Mouse (Mus musculus) urinary bladder, adult 2 months (tissue): ENCODE measurements around the gene Hsdl1. TPM values are rescaled to one million over a fixed set of nuclear protein-coding genes. Genes with fewer than 3 reads are reported as not detected.
A peak's percentile ranks its signal among the peaks of the same experiment; 100 is the strongest.

Experiments
- DNase-seq: peaks from one replicate; pipeline ENCODE4 v3.0.0; 2022; ENCODE audit warnings: low spot score
- polyA plus RNA-seq: library from polyadenylated mRNA; depleted of rRNA; stranded (reverse); fragments of >200 nt; gene quantifications from 2 replicates; pipeline ENCODE4 v1.2.3, GENCODE M21; 2012

The Hsdl1 gene
- polyA plus RNA-seq, 1 experiment: 16.4 TPM

GRCm38 (mm10) chr8:119580441-119581161 is 5.6 kb upstream of the Hsdl1 start:
- DNase-seq: no peak

GRCm38 (mm10) chr8:119579096-119579495 is 4.1 kb upstream of the Hsdl1 start:
- DNase-seq: no peak

DNA sequence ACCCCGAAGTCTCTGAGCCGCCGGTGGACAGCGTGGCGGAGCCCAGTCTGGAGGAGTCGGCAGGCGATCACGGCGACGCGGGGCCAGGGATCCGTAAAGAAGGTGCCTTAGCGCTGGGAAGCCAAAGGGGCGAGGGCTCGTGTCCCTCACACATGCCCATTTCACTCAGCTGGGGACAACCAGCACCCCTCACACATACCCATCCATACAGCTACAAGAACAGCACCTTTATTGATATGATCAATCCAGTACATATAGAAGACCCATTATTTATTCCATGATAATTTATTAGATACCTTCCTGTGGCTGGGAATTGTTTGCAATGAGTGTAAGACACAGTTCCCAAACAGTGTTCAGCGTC is 363 bp upstream of the Hsdl1 start:
- no peak for DNase-seq

- no peak for DNase-seq
Observed at GRCm38 (mm10) chr8:119572411-119572810, 2.6 kb downstream of the Hsdl1 start.

DNA sequence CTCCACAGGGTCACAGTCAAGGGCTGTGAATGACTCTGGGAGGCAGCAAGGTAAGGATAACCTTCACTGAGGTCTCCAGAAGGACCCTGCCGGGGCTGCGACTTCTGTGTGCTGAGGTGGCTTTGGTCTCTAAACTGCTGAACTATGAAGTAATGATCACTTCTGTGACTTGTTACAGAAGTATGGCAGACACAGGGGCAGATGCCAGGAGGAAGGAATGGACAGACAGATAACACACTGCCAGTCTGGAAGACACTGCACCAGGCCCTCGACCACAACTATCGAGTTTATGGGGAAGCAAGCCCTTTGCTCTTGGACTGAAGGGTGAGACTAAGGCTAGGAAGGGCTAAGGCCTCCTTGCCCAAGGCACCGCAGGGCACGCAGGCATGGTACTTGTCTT is 3.8 kb downstream of the Hsdl1 start:
- DNase-seq: no peak

DNA sequence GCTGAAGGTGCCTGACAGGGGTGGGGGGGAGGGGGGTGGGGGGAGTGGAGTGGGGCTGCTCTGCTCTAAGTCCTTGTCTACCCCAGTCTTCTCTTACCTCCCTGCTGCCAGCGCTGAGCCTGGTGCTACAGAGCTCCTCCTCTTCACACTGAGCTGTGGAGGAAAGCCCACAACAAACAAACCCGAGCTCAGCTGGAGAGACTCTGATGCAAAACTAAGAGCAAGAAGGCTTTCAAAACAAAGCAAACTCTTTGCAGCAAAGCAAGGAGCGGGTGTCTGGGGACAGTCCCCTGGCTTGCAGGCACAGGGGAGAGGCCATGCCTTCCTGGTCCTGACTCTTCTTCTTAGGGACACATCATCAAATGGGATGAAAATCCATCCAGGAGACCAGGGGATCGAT is 5.1 kb downstream of the Hsdl1 start:
- no peak for DNase-seq

- DNase-seq: no peak
Observed at GRCm38 (mm10) chr8:119568951-119569350, 6.0 kb downstream of the Hsdl1 start.

- no peak for DNase-seq
Observed at GRCm38 (mm10) chr8:119568251-119568650, 6.7 kb downstream of the Hsdl1 start.

DNA sequence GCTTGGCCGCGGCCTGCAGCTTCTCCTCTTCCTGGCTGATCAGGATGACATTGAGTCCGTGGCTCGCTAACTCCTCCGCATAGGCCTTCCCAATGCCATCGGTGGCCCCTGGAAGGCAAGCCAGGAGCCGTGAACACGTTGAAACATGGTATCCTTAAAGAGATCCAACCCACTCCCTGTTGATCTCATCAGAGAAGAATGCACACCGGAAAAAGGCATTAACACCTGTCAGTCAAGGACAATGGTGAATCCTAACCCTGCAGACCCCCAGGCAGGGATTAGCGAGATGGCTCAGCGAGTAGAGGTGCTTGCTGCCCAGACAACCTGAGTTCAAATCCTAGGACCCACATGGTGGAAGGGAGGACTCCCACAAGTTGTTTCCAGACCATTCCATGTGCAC is 8.6 kb downstream of the Hsdl1 start:
- DNase-seq: no peak

DNA sequence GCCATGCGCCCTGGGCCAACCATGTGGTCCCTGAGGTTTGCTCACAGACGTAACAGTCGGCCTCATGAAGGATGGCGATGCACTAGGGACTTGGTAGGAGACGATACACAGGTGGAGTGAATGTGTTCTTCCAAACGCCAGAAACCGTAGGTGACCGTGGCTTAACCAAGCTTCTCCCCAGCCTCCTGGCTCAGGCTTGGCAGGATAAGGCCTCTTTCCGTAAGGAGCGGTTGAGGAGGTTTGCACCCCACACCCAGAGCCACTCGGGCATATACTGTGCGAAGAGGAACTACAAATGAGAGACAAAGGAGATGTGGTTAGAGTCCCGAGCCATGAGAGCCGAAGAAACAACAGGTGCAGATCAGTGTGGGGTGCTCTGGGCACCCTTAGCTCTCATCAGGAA is 11.1 kb downstream of the Hsdl1 start:
- DNase-seq: no peak

DNA sequence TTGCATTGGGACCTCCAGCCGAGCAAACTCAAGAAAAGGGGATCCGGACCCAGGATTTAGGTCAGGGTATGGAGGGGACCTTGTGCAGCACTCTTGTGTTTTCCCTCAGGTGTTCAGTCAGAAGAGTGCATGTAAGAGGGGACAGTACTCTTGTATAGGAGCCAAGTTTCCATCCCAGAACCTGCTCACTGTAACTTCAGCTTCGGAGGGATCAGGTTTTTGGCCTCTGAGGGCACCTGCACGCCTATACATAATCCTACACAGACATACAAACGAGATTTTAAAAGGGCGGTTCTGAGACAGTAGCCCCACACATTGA is 15.6 kb downstream of the Hsdl1 start:
- DNase-seq: no peak

DNA sequence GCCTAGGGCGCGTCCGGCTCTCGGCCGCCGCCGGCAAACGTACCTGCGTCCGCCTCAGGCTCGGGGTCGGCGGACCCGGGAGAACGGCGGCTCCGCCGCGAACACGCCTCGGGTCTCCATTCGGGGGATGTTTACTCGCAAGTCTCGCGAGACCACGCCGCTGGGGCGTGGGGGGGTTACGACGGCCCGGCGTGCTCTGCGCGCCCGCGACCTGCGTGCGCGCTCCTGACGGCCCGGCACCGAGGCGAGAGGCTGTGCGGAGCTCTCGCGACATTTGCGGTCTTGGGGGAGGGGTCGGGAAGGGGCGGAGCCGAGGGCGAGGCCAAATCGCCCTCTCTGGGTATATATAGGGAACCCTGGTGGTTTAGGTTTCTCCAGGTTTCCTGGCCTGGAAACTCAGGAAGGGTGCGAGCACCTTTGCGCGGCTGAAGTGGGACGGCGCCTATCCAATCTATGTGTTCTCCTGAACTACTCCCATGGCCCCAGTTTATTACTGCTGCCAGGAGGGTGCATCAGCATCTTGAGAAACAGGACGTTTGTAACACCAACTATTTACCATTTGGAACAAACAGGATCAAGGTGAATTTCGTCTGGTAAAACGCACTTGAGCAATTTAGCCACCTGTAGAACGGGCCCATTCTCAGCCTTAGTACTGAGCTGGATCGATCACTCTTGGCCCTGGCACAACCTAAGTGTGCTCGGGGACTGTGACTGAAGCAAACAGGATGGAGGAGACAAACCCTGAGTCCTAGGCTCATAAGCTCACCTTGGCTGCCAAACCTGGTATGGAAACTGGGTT is 16.2 kb downstream of the Hsdl1 start, which contains the start of gene Mbtps1:
Gene Mbtps1 (minus strand): TSS at position 133 of the 799 bp plus-strand sequence.
- peak; percentile 99 for DNase-seq

GRCm38 (mm10) chr8:119557821-119558602 is 17.0 kb downstream of the Hsdl1 start:
- DNase-seq: no peak

GRCm38 (mm10) chr8:119557132-119557531 is 17.9 kb downstream of the Hsdl1 start:
- no peak for DNase-seq

GRCm38 (mm10) chr8:119555861-119556260 is 19.1 kb downstream of the Hsdl1 start:
- DNase-seq: no peak

- DNase-seq: no peak
Observed at GRCm38 (mm10) chr8:119552967-119553366, 22.0 kb downstream of the Hsdl1 start.

DNA sequence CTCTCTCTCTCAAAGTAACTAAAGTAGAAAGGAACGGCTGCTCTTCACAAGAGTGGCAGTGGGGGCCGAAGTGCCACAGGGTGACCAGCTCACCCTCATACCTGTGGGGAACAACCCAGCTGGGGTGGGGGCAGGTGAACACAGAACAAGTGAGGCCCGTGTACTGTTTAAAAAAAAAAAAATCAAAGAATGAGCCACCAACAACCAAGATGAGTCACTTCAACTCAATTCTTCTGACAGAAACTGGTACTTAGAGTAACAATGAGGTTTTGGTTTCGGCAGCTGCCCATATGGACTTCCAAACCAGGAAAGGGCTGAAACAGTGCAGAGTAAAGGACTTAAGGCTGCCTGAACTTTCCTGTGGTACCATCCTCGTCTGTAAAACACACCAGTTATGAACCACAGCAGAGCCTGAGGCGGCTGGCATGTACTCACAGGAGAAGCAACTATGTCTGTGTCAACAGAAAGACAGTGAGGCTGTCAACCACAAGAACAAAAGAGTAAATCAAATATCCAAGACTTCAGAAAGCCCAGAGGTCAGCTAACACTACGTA is 26.3 kb downstream of the Hsdl1 start:
- DNase-seq: no peak

DNA sequence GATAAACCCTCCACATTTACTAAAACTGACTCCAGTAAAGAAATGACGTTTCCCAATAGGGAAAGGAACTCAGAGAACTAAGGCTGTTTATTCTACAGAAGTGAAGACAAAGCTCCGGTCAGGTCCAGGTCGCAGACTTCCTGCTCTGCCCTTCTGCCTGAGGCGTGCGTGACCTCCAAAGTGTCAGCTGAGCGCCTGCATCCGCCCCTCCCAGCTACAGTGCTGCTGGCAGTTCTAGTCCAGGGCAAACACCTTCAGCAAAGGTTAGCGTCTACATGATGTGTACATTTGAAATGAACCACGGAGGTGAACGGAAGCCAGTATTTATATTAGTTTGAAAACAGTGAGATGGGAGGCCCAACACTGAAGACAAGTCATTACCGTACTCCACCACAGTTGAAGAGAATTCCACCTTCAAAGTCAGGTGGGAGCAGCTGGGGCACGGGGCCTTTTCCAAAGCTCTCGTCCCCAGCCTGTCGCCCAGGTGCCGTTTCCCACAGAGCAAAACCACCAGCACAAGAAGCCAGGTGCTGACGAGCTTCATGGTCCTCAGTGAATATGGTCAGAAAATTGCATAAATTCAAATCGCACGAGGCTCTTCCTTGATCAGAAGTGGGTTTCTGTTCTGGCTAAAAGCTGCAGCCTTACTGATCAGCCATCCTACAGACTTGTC is 27.8 kb downstream of the Hsdl1 start:
- DNase-seq: no peak

- no peak for DNase-seq
Observed at GRCm38 (mm10) chr8:119545791-119546190, 29.2 kb downstream of the Hsdl1 start.

- no peak for DNase-seq
Observed at GRCm38 (mm10) chr8:119545180-119545579, 29.8 kb downstream of the Hsdl1 start.

DNA sequence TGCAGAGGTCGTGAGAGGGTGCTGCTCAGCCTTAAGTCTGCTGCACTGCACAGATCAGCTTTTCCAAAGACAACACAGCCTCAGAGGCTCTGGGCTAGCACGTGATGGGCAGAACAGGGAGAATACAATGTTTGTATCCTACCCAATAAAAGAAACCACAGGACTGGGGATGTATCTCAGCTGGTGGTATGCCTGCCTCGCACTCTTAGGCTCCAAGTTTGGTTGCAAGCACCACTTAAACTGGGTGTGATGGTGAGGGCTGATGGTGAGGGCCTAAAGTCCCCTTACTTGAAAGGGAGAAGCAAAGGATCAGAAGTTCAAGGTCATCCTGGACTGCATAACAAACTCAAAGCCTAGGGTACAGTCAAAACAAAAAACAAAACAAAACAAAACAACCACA is 30.4 kb downstream of the Hsdl1 start:
- no peak for DNase-seq

DNA sequence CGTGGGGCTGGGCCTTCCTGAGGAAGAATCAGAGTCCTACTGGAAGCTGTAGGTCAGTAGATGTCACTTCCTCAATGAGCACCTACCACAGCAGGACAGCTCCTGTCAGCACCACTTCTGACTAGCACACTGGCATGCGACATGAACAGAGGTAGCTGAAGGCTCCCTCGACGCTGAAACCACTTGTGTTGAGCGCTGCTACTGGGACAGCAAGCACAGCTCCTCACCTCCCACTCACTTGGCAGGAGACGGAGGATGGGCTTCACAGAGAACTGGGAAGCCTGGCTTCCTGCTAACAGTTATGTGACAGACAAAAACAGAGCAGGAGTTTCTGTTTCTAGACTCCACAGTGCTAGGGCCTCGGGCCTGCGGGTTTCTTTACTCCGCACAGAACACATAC is 43.0 kb downstream of the Hsdl1 start:
- DNase-seq: no peak
